Mouse (Mus musculus) brain, adult 2 months (tissue): ENCODE data around the gene Plac8.

ENCODE experiments used
- DNase-seq: peaks from one replicate; pipeline ENCODE4 v3.0.0; 2011; ENCODE audit warnings: low read depth, low spot score

Plac8 gene

GRCm38 (mm10) chr5:100581622-100582434, 9.8 kb upstream of the Plac8 start:
- no peak for DNase-seq

- no peak for DNase-seq
These were observed 6.9 kb upstream of the Plac8 start for GRCm38 (mm10) chr5:100578863-100579411.

GRCm38 (mm10) chr5:100574771-100575170, 2.7 kb upstream of the Plac8 start:
- DNase-seq: no peak

GRCm38 (mm10) chr5:100573256-100573655, 1.2 kb upstream of the Plac8 start:
- DNase-seq: no peak

- no peak for DNase-seq
These were observed 1.3 kb downstream of the Plac8 start for GRCm38 (mm10) chr5:100570716-100571115.

GRCm38 (mm10) chr5:100569997-100570595, 1.9 kb downstream of the Plac8 start:
- DNase-seq: no peak

GRCm38 (mm10) chr5:100569250-100569934, 2.7 kb downstream of the Plac8 start:
- DNase-seq: no peak

GRCm38 (mm10) chr5:100568802-100569201, 3.2 kb downstream of the Plac8 start:
- no peak for DNase-seq

- DNase-seq: no peak
These were observed 3.9 kb downstream of the Plac8 start for GRCm38 (mm10) chr5:100568177-100568576.

GRCm38 (mm10) chr5:100567258-100568032, 4.6 kb downstream of the Plac8 start:
- no peak for DNase-seq

- DNase-seq: no peak
These were observed 5.2 kb downstream of the Plac8 start for GRCm38 (mm10) chr5:100566798-100567197.

GRCm38 (mm10) chr5:100562702-100563101, 9.3 kb downstream of the Plac8 start:
- no peak for DNase-seq

- DNase-seq: no peak
These were observed 12.7 kb downstream of the Plac8 start for GRCm38 (mm10) chr5:100559357-100559756.

GRCm38 (mm10) chr5:100558783-100559182, 13.3 kb downstream of the Plac8 start:
- no peak for DNase-seq

- no peak for DNase-seq
These were observed 14.5 kb downstream of the Plac8 start for GRCm38 (mm10) chr5:100557537-100557936.

GRCm38 (mm10) chr5:100557019-100557418, 15.0 kb downstream of the Plac8 start:
- DNase-seq: no peak

- DNase-seq: no peak
These were observed 18.6 kb downstream of the Plac8 start for GRCm38 (mm10) chr5:100553426-100553825.

GRCm38 (mm10) chr5:100551952-100552351, 20.1 kb downstream of the Plac8 start:
- DNase-seq: no peak

GRCm38 (mm10) chr5:100550151-100550550, 21.9 kb downstream of the Plac8 start:
- DNase-seq: no peak

- no peak for DNase-seq
These were observed 22.7 kb downstream of the Plac8 start for GRCm38 (mm10) chr5:100549311-100549710.

GRCm38 (mm10) chr5:100548236-100548635, 23.8 kb downstream of the Plac8 start:
- DNase-seq: no peak
